Mouse (Mus musculus): Measurements from ENCODE around the gene Rtcb.

DNA sequence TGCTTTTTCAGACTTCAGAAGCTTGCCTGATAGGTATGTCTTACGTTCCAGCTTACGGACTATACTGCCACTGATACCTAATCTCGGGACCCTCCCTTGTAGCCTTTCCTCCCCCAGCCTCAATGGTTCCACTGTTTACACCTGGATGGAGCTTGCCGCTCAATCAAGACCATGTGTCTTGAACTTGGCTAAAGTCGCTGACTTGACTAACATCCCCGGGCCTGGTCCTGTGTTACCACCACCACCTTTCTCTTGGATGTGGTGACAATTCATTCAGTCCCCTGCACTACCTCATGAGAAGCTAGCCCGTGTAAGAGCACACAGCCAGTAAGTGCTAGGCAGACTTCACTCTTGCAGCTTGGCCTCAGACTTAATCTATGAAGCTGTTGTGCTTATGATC is 6.7 kb upstream of the Rtcb start:
- no peak for TF ChIP-seq CTCF (IDR thresholded peaks at IDR 0.05; ENCODE audit: low read depth)
- TF ChIP-seq EP300 (optimal IDR thresholded peaks at IDR 0.05) = no peak

All from stomach, postnatal 0 days (tissue).